Mouse (Mus musculus): ENCODE measurements around the gene 1700080O16Rik. TPM values are rescaled to one million over a fixed set of nuclear protein-coding genes. Genes with fewer than 3 reads are reported as not detected.

The 1700080O16Rik gene
- total and polyA plus RNA-seq, 3 experiments, result not detected

DNA sequence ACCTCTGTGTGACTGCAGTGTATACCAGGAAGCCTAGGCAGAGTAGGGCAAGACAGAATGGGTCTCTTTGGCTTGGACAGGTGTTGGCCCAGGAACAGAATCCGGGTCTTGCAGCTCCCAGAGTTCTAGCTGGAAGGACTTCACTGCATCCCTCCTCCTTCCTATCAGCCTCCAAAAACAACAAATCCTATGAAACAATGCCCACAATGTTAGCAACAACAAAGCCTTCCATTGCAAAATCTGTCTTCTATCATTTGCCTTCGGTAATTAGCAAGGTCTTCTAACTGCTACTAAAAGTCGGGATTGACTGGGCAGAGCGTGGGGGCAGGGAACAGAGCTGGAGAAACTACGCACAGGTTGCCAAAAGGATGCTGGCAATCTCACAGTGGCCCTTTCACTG lies 27.5 kb upstream of the 1700080O16Rik start:
- in situ Hi-C loops (cut with MboI; ENCODE audit: low pct_ligation_motif_present, low pct_unique_long_range_greater_than_20kb, low sequenced_read_pairs), result no loop called here
- TF ChIP-seq JUN (IDR thresholded peaks at IDR 0.05; ENCODE audit: insufficient read depth, low read depth, low read length) (no peak), MXI1 (IDR thresholded peaks at IDR 0.05; ENCODE audit: low read depth, low read length) (no peak), USF1 (IDR thresholded peaks at IDR 0.05; ENCODE audit: low read depth, low read length) (no peak), MAZ (IDR thresholded peaks at IDR 0.05; ENCODE audit: low read depth, low read length) (no peak), MAX (IDR thresholded peaks at IDR 0.05; ENCODE audit: low read length) (no peak), CTCF (conservative IDR thresholded peaks at IDR 0.05 in 1 of 2, IDR thresholded peaks at IDR 0.05 in 1 of 2; ENCODE audit: low read depth in 2 of 2, low read length in 2 of 2) (no peak), KAT2A (IDR thresholded peaks at IDR 0.05; ENCODE audit: insufficient replicate concordance, low read length) (no peak), JUND (conservative IDR thresholded peaks at IDR 0.05; ENCODE audit: low read depth, low read length) (no peak), E2F4 (IDR thresholded peaks at IDR 0.05; ENCODE audit: insufficient replicate concordance, low read depth, low read length) (no peak), ZMIZ1 (IDR thresholded peaks at IDR 0.05; ENCODE audit: low read depth, low read length) (no peak)
- dilution Hi-C loops (cut with MboI; ENCODE audit: extremely low pct_ligation_motif_present, extremely low pct_unique_long_range_greater_than_20kb, low sequenced_read_pairs), result no loop called here

GRCm38 (mm10) chrX:51999426-51999825 lies 26.9 kb upstream of the 1700080O16Rik start:
- no peaks in the 10 kb centered on the region for H3K4me1 ChIP-seq (ENCODE audit: control insufficient read depth in 1 of 2, insufficient read depth in 2 of 2)
- dilution Hi-C loops (cut with MboI; ENCODE audit: extremely low pct_ligation_motif_present, extremely low pct_unique_long_range_greater_than_20kb, low sequenced_read_pairs), result no loop called here
- no peak for DNase-seq (ENCODE audit: extremely low read depth)
- H3K4me3 ChIP-seq (replicated peaks in 1 of 3; ENCODE audit: low read depth in 2 of 3, low read length in 2 of 3, poor library complexity in 1 of 3), result no peak overlapping the region
- H3K4me2 ChIP-seq (ENCODE audit: insufficient read depth, low read depth, poor library complexity, severe bottlenecking), result no peak overlapping the region
- no peaks in the 10 kb centered on the region for H3K27me3 ChIP-seq (replicated peaks)
- in situ Hi-C loops (cut with MboI; ENCODE audit: low pct_ligation_motif_present, low pct_unique_long_range_greater_than_20kb, low sequenced_read_pairs), result no loop called here
- TF ChIP-seq TBP (conservative IDR thresholded peaks at IDR 0.05; ENCODE audit: low read depth, low read length) (no peak), E2F4 (IDR thresholded peaks at IDR 0.05; ENCODE audit: insufficient replicate concordance, low read depth, low read length) (no peak), MAFK (IDR thresholded peaks at IDR 0.05; ENCODE audit: insufficient replicate concordance, low read length) (no peak), MAX (IDR thresholded peaks at IDR 0.05; ENCODE audit: low read length) (no peak), JUN (IDR thresholded peaks at IDR 0.05; ENCODE audit: insufficient read depth, low read depth, low read length) (no peak), RAD21 (IDR thresholded peaks at IDR 0.05; ENCODE audit: low read depth, low read length) (no peak), MYC (IDR thresholded peaks at IDR 0.05; ENCODE audit: low read depth, low read length) (no peak), ZC3H11A (IDR thresholded peaks at IDR 0.05; ENCODE audit: low read depth, low read length) (no peak), MXI1 (IDR thresholded peaks at IDR 0.05; ENCODE audit: low read depth, low read length) (no peak), USF1 (IDR thresholded peaks at IDR 0.05; ENCODE audit: low read depth, low read length) (no peak), KAT2A (IDR thresholded peaks at IDR 0.05; ENCODE audit: insufficient replicate concordance, low read length) (no peak), EP300 (IDR thresholded peaks at IDR 0.05; ENCODE audit: low read length) (no peak), HCFC1 (IDR thresholded peaks at IDR 0.05; ENCODE audit: low read depth, low read length) (no peak), ZNF384 (IDR thresholded peaks at IDR 0.05; ENCODE audit: low read depth, low read length) (no peak), ZKSCAN1 (IDR thresholded peaks at IDR 0.05; ENCODE audit: borderline replicate concordance, low read depth, low read length) (no peak), USF2 (conservative IDR thresholded peaks at IDR 0.05; ENCODE audit: low read depth, low read length) (no peak)
- no peaks in the 10 kb centered on the region for H3K9me3 ChIP-seq (replicated peaks; ENCODE audit: low read length)
- no peak overlapping the region for H3K27ac ChIP-seq (ENCODE audit: insufficient read depth, low read depth)
- H3K36me3 ChIP-seq (replicated peaks in 1 of 2; ENCODE audit: control insufficient read depth in 1 of 2, insufficient read depth in 1 of 2, low read length in 1 of 2), result no peaks in the 10 kb centered on the region
- no peak overlapping the region for H3K9ac ChIP-seq (ENCODE audit: insufficient read depth, low read depth)
- H3K79me2 ChIP-seq (replicated peaks; ENCODE audit: control insufficient read depth, extremely low read depth, insufficient read depth, poor library complexity, severe bottlenecking), result no peaks in the 10 kb centered on the region

More for the DNA sequence above, 27.5 kb upstream of the 1700080O16Rik start:
- H3K36me3 ChIP-seq (replicated peaks in 1 of 2; ENCODE audit: control insufficient read depth in 1 of 2, insufficient read depth in 1 of 2, low read length in 1 of 2), result no peaks in the 10 kb centered on the region
- H3K79me2 ChIP-seq (replicated peaks; ENCODE audit: control insufficient read depth, extremely low read depth, insufficient read depth, poor library complexity, severe bottlenecking), result no peaks in the 10 kb centered on the region
- H3K9me3 ChIP-seq (replicated peaks; ENCODE audit: low read length), result no peaks in the 10 kb centered on the region
- no peaks in the 10 kb centered on the region for H3K27me3 ChIP-seq (replicated peaks)
- DNase-seq (ENCODE audit: extremely low read depth), result no peak
- no peak overlapping the region for H3K4me3 ChIP-seq (replicated peaks in 1 of 3; ENCODE audit: low read depth in 2 of 3, low read length in 2 of 3, poor library complexity in 1 of 3)
- no peak overlapping the region for H3K27ac ChIP-seq (ENCODE audit: insufficient read depth, low read depth)
- H3K9ac ChIP-seq (ENCODE audit: insufficient read depth, low read depth), result no peak overlapping the region
- H3K4me2 ChIP-seq (ENCODE audit: insufficient read depth, low read depth, poor library complexity, severe bottlenecking), result no peak overlapping the region
- H3K4me1 ChIP-seq (ENCODE audit: control insufficient read depth in 1 of 2, insufficient read depth in 2 of 2), result no peaks in the 10 kb centered on the region
